ENCODE assay signal across 12 mouse cellular contexts in the genomic region with DNA sequence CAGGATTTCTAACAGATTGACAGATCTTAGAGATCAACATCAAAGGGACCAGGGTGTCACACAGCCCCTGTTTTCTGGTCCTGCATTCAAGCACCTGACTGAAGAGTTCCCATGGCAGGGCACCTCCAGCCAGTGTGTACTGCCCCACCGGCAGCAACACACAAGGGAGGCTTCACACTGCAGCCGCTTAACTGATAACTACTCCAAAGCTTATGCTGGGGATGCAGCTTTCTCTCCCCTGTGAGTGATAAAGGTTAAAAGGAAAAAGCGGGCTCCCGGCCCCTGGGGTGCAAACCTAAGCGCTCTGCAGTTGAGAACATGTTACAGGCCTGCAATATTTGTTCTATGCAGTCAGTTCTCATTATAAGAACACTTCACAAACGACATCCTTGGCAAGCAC. TPM values are rescaled to one million over a fixed set of nuclear protein-coding genes. Genes with fewer than 3 reads are reported as not detected.
"Had no signal": no experiment of that assay in that cellular context is flagged by ENCODE, and none has a peak within 500 bp of the region (broad histone marks: within the 10 kb centered on the region; RNA-seq: fewer than 3 reads in every experiment).

No protein-coding gene starts in this region.

- ATAC-seq: lung, postnatal 0 days had no signal

- H3K9ac ChIP-seq: liver, embryonic 15.5 days had no signal

- H3K27me3 ChIP-seq: liver, embryonic 15.5 days had no signal

- DNase-seq: kidney, adult 11 months; kidney, adult 9 months; layer of hippocampus, adult 9-11 months; lung, adult 2 months; lung, postnatal 36 days had no signal

- H3K4me2 ChIP-seq: liver, embryonic 15.5 days had no signal

- H3K9me3 ChIP-seq: liver, embryonic 15.5 days had no signal

- H3K4me3 ChIP-seq: liver, embryonic 15.5 days had no signal

- H3K27ac ChIP-seq: kidney, postnatal 0 days; liver, embryonic 15.5 days; stomach, postnatal 0 days had no signal

- H3K4me1 ChIP-seq: liver, embryonic 15.5 days had no signal

RNA-seq across cellular contexts. Expression of gene Ubash3a, which starts 24.1 kb away (rescaled TPM):
- total RNA-seq: left cerebral cortex, postnatal 36 days; midbrain, postnatal 0 days had no signal
- polyA plus RNA-seq: midbrain, postnatal 0 days had no signal

RNA-seq across cellular contexts. Expression of gene Tmprss3, which starts 33.0 kb away (rescaled TPM):
- total RNA-seq: layer of hippocampus, adult 18-20 months; left cerebral cortex, postnatal 36 days had no signal
- polyA plus RNA-seq: lung, postnatal 0 days had no signal
